Mouse (Mus musculus): Measurements from ENCODE around the gene Cdc20. TPM values are rescaled to one million over a fixed set of nuclear protein-coding genes. Genes with fewer than 3 reads are reported as not detected.

Gene Cdc20
- polyA plus RNA-seq, 1 experiment from 2014 or later, result 259 TPM

GRCm38 (mm10) chr4:118446415-118447153 lies 9.4 kb upstream of the Cdc20 start:
- 33% methylated on average over 23 of the region's 24 CpGs for WGBS
- peak overlapping the region; percentile 35 for H3K4me3 ChIP-seq (ENCODE audit: low read depth, low read length)
- no peaks in the 10 kb centered on the region for H3K27me3 ChIP-seq (replicated peaks; ENCODE audit: control insufficient read depth, insufficient read depth, low read length)
- peak overlapping the region; percentile 85 for H3K4me2 ChIP-seq (ENCODE audit: low read length)
- H3K9ac ChIP-seq (ENCODE audit: low read length), result peak overlapping the region; percentile 35
- DNase-seq (ENCODE audit: low spot score) (no peak), ATAC-seq (replicated peaks; ENCODE audit: low FRiP score, low TSS enrichment, low read depth) (no peak; the same call in 1 of the 2 replicates)
- H3K36me3 ChIP-seq (ENCODE audit: control insufficient read depth, insufficient read depth, low read length), result no peaks in the 10 kb centered on the region
- H3K27ac ChIP-seq (ENCODE audit: low read depth), result no peak overlapping the region
- peaks cover 12% of the 10 kb centered on the region for H3K4me1 ChIP-seq (replicated peaks; ENCODE audit: control insufficient read depth, insufficient read depth, low read length)
- H3K9me3 ChIP-seq (ENCODE audit: control insufficient read depth, low read length), result no peaks in the 10 kb centered on the region

DNA sequence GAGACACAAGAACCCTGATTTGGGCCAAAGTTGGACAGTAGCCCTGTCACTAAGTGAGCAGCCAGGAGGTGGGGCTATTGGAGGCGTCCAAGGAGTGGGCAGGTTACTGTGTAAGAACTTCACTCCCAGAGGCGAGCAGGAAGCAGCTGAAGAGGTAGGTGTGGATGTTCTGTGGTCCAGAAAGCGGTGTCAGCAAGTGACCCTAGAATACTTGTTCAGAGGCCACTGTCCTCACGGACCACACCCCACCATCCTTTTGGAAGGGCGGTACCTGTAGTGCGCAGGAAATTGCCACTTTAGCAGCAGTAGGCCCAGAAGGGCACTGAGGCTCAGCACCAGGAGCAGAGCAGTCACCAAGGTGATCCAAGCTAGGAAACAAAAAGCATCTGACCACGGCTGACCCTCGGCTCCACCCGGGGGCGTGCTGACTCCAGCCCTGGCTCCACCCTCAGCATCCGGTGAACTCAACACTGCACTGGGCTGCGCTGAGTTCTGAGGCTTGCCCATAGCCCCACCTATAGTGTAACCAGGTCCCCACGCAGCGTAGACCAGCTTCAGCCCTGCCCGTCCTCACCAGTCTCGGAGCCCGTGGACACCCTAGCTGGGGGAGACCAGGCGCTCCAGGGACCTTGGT lies 8.7 kb upstream of the Cdc20 start:
- peak overlapping the region; percentile 35 for H3K9ac ChIP-seq (ENCODE audit: low read length)
- no peak overlapping the region for H3K27ac ChIP-seq (ENCODE audit: low read depth)
- no peaks in the 10 kb centered on the region for H3K36me3 ChIP-seq (ENCODE audit: control insufficient read depth, insufficient read depth, low read length)
- H3K9me3 ChIP-seq (ENCODE audit: control insufficient read depth, low read length), result no peaks in the 10 kb centered on the region
- H3K4me2 ChIP-seq (ENCODE audit: low read length), result peak overlapping the region; percentile 85
- peak overlapping the region; percentile 35 for H3K4me3 ChIP-seq (ENCODE audit: low read depth, low read length)
- ATAC-seq (replicated peaks; ENCODE audit: low FRiP score, low TSS enrichment, low read depth), result peak; percentile 82
- no peaks in the 10 kb centered on the region for H3K27me3 ChIP-seq (replicated peaks; ENCODE audit: control insufficient read depth, insufficient read depth, low read length)
- peaks cover 12% of the 10 kb centered on the region for H3K4me1 ChIP-seq (replicated peaks; ENCODE audit: control insufficient read depth, insufficient read depth, low read length)
- peak; percentile 69 for DNase-seq (ENCODE audit: low spot score)
- 25% methylated on average over 18 of the region's 18 CpGs for WGBS

- Histone ChIP-seq H3K4me1 (replicated peaks; ENCODE audit: control insufficient read depth, insufficient read depth, low read length) (peaks cover 12% of the 10 kb centered on the region), H3K4me3 (ENCODE audit: low read depth, low read length) (no peak overlapping the region), H3K27me3 (replicated peaks; ENCODE audit: control insufficient read depth, insufficient read depth, low read length) (no peaks in the 10 kb centered on the region), H3K36me3 (ENCODE audit: control insufficient read depth, insufficient read depth, low read length) (no peaks in the 10 kb centered on the region), H3K27ac (ENCODE audit: low read depth) (no peak overlapping the region), H3K9me3 (ENCODE audit: control insufficient read depth, low read length) (no peaks in the 10 kb centered on the region), H3K4me2 (ENCODE audit: low read length) (no peak overlapping the region), H3K9ac (ENCODE audit: low read length) (no peak overlapping the region)
- DNase-seq (ENCODE audit: low spot score) (no peak), ATAC-seq (replicated peaks; ENCODE audit: low FRiP score, low TSS enrichment, low read depth) (no peak)
- WGBS, result 87% methylated on average over 10 of the region's 10 CpGs
Observed at GRCm38 (mm10) chr4:118445088-118445487, 7.9 kb upstream of the Cdc20 start.

- H3K4me2 ChIP-seq (ENCODE audit: low read length), result peak overlapping the region; percentile 77
- H3K9ac ChIP-seq (ENCODE audit: low read length), result peak overlapping the region; percentile 65
- ATAC-seq (replicated peaks; ENCODE audit: low FRiP score, low TSS enrichment, low read depth), result no peak
- no peaks in the 10 kb centered on the region for H3K9me3 ChIP-seq (ENCODE audit: control insufficient read depth, low read length)
- no peaks in the 10 kb centered on the region for H3K27me3 ChIP-seq (replicated peaks; ENCODE audit: control insufficient read depth, insufficient read depth, low read length)
- H3K4me1 ChIP-seq (replicated peaks; ENCODE audit: control insufficient read depth, insufficient read depth, low read length), result peaks cover 25% of the 10 kb centered on the region
- peaks cover 30% of the 10 kb centered on the region for H3K36me3 ChIP-seq (ENCODE audit: control insufficient read depth, insufficient read depth, low read length)
- WGBS, result 6% methylated on average over 12 of the region's 12 CpGs
- DNase-seq (ENCODE audit: low spot score), result peak; percentile 77
- peak overlapping the region; percentile 86 for H3K27ac ChIP-seq (ENCODE audit: low read depth)
- peak overlapping the region; percentile 66 for H3K4me3 ChIP-seq (ENCODE audit: low read depth, low read length)
Observed at GRCm38 (mm10) chr4:118437829-118438253, 689 bp upstream of the Cdc20 start.

GRCm38 (mm10) chr4:118432332-118432731 lies 4.8 kb downstream of the Cdc20 start:
- H3K9ac ChIP-seq (ENCODE audit: low read length), result no peak overlapping the region
- ATAC-seq (replicated peaks; ENCODE audit: low FRiP score, low TSS enrichment, low read depth) (no peak), DNase-seq (ENCODE audit: low spot score) (no peak)
- H3K27me3 ChIP-seq (replicated peaks; ENCODE audit: control insufficient read depth, insufficient read depth, low read length), result no peaks in the 10 kb centered on the region
- no peak overlapping the region for H3K4me2 ChIP-seq (ENCODE audit: low read length)
- no peaks in the 10 kb centered on the region for H3K9me3 ChIP-seq (ENCODE audit: control insufficient read depth, low read length)
- H3K4me3 ChIP-seq (ENCODE audit: low read depth, low read length), result no peak overlapping the region
- H3K27ac ChIP-seq (ENCODE audit: low read depth), result no peak overlapping the region
- peaks cover 58% of the 10 kb centered on the region for H3K36me3 ChIP-seq (ENCODE audit: control insufficient read depth, insufficient read depth, low read length)
- H3K4me1 ChIP-seq (replicated peaks; ENCODE audit: control insufficient read depth, insufficient read depth, low read length), result peaks cover 50% of the 10 kb centered on the region
- WGBS, result 68% methylated on average over 8 of the region's 8 CpGs

- DNase-seq (ENCODE audit: low spot score), result no peak
- peaks cover 33% of the 10 kb centered on the region for H3K4me1 ChIP-seq (replicated peaks; ENCODE audit: control insufficient read depth, insufficient read depth, low read length)
- H3K27ac ChIP-seq (ENCODE audit: low read depth), result peak overlapping the region; percentile 34; the same call in 1 of the 2 replicates
- peak overlapping the region; percentile 84 for H3K4me2 ChIP-seq (ENCODE audit: low read length)
- no peaks in the 10 kb centered on the region for H3K27me3 ChIP-seq (replicated peaks; ENCODE audit: control insufficient read depth, insufficient read depth, low read length)
- H3K4me3 ChIP-seq (ENCODE audit: low read depth, low read length), result peak overlapping the region; percentile 80
- H3K9ac ChIP-seq (ENCODE audit: low read length), result peak overlapping the region; percentile 66
- ATAC-seq (replicated peaks; ENCODE audit: low FRiP score, low TSS enrichment, low read depth), result no peak
- WGBS, result 39% methylated on average over 7 of the region's 7 CpGs
- no peaks in the 10 kb centered on the region for H3K9me3 ChIP-seq (ENCODE audit: control insufficient read depth, low read length)
- peaks cover 43% of the 10 kb centered on the region for H3K36me3 ChIP-seq (ENCODE audit: control insufficient read depth, insufficient read depth, low read length)
Observed at GRCm38 (mm10) chr4:118429215-118429895, 7.8 kb downstream of the Cdc20 start.

DNA sequence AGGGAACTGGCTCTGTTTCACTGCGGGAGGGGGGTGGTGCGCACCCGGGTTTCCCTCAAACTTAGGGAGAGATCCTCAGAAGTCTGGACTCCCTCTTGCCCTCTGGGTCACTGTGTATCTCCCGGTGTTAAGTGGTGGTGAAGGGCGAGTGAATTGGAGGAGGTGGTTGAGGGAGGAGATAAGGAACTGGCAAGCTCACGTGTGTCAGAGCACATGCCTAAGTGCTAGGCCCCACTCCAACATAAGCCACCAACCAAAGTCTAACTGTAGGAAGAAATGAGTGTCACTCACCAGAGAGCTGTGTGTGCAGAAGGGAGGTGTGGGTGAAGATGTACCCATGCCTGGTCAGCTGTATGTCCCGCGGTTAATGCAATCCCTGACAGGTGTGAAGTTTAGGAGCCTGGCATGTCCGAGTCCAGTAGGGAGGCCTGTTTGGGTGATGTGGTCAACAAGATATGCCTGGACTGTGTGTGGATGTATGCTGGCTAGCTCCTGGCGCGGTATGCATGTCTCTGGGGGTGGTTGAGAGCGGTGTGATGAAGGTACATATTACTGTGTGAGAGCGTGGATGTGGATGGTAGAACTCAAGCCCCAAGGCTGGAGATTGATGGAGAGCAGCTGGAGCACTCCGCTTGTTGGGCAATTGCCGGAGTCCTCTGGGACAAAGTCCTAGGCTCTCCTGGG lies 8.5 kb downstream of the Cdc20 start:
- DNase-seq (ENCODE audit: low spot score), result peak; percentile 63
- ATAC-seq (replicated peaks; ENCODE audit: low FRiP score, low TSS enrichment, low read depth), result peak; percentile 28; the same call in 1 of the 2 replicates
- H3K27me3 ChIP-seq (replicated peaks; ENCODE audit: control insufficient read depth, insufficient read depth, low read length), result no peaks in the 10 kb centered on the region
- H3K9me3 ChIP-seq (ENCODE audit: control insufficient read depth, low read length), result no peaks in the 10 kb centered on the region
- peaks cover 31% of the 10 kb centered on the region for H3K4me1 ChIP-seq (replicated peaks; ENCODE audit: control insufficient read depth, insufficient read depth, low read length)
- peak overlapping the region; percentile 80 for H3K4me3 ChIP-seq (ENCODE audit: low read depth, low read length)
- peaks cover 37% of the 10 kb centered on the region for H3K36me3 ChIP-seq (ENCODE audit: control insufficient read depth, insufficient read depth, low read length)
- H3K27ac ChIP-seq (ENCODE audit: low read depth), result peak overlapping the region; percentile 85; the same call in 1 of the 2 replicates
- 31% methylated on average over 15 of the region's 15 CpGs for WGBS
- peak overlapping the region; percentile 66 for H3K9ac ChIP-seq (ENCODE audit: low read length)
- peak overlapping the region; percentile 84 for H3K4me2 ChIP-seq (ENCODE audit: low read length)

- peak within 1 kb of the TSS; percentile 66 for H3K9ac ChIP-seq (ENCODE audit: low read length)
- peak within 1 kb of the TSS; percentile 85 for H3K27ac ChIP-seq (ENCODE audit: low read depth)
- DNase-seq (ENCODE audit: low spot score), result peak; percentile 91
- 1% methylated on average over 20 of the region's 31 CpGs for WGBS
- peak; percentile 95 for ATAC-seq (replicated peaks; ENCODE audit: low FRiP score, low TSS enrichment, low read depth)
- peaks cover 31% of the 10 kb centered on the region for H3K4me1 ChIP-seq (replicated peaks; ENCODE audit: control insufficient read depth, insufficient read depth, low read length)
- no peaks in the 10 kb centered on the region for H3K9me3 ChIP-seq (ENCODE audit: control insufficient read depth, low read length)
- peak within 1 kb of the TSS; percentile 80 for H3K4me3 ChIP-seq (ENCODE audit: low read depth, low read length)
- H3K27me3 ChIP-seq (replicated peaks; ENCODE audit: control insufficient read depth, insufficient read depth, low read length), result no peaks in the 10 kb centered on the region
- peaks cover 33% of the 10 kb centered on the region for H3K36me3 ChIP-seq (ENCODE audit: control insufficient read depth, insufficient read depth, low read length)
- H3K4me2 ChIP-seq (ENCODE audit: low read length), result peak within 1 kb of the TSS; percentile 84
Observed at GRCm38 (mm10) chr4:118427768-118428451, 9.2 kb downstream of the Cdc20 start, which contains the start of gene Elovl1. TSS of gene Elovl1 (plus strand) at chr4:118428093.

Measured in intestine, embryonic 14.5 days (tissue).